Mouse (Mus musculus): ENCODE data around the gene Asphd2. TPM values are rescaled to one million over a fixed set of nuclear protein-coding genes. Genes with fewer than 3 reads are reported as not detected.

The Asphd2 gene
- polyA plus RNA-seq, 1 experiment from 2014 or later = 8.1 TPM

DNA sequence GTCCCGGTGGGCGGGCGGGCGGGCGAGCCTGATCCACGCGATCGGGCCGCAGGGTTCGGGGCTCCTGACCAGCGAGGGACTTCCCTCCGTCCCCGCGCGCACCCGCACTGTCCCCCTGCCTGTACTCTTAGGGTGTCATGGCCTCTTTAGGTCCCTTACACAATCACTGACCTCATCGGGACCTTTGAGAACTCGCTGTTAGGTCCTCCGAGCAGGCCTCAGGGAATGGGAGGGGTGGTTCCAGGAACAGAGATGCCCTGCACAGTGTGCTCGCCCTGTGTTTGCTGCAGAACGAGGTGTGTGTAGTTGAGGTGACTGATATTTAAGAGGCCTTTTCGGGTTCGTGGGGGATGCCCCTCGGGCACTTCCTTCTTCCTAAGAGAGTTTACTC is 51.5 kb downstream of the Asphd2 start:
- Histone ChIP-seq H3K4me1 (peaks cover 32% of the 10 kb centered on the region), H3K27ac (peak overlapping the region; percentile 56; the same call in 1 of the 2 replicates), H3K27me3 (no peaks in the 10 kb centered on the region), H3K4me3 (replicated peaks) (peak overlapping the region; percentile 73), H3K4me2 (peak overlapping the region; percentile 81), H3K9ac (peak overlapping the region; percentile 75), H3K9me3 (replicated peaks) (no peaks in the 10 kb centered on the region), H3K36me3 (peaks cover 48% of the 10 kb centered on the region)
- under 1% methylated on average over 17 of the region's 24 CpGs for WGBS
- ATAC-seq (replicated peaks; ENCODE audit: low FRiP score) = peak; percentile 70

DNA sequence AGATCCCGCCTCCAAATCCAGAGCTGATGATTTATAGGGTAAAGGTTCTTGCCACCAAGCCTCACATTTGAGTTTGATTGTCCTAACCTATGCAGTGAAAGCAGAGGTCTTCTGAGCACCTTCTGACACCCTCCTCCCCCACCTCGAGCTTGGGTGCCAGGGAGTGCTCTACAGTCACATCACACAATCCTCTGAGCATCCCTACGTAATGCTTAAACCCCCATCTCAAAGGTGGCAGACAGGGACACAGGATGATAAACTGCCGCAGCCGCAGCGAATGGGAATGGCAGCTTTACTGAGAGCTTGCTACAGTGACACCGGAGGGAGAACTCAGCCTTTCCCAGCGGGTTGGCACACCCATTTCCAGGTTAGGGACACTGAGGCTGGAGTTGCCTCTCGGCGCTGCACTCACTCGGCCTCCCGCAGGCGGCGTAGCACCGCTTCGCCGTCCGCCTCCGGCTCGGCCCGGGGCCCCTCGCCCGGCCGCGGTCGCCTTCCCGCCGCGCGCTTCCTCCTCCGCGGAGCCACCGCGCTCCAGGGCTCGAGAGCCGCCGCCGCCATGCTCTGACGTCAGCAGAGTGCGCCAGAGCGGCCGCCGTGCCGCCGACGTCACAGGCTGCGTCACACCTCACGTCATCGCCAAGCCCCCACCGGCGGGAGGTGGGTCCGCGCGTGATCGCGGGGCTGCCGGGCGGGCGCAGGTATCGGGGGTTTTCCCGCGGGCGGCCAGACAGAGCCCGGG is 52.0 kb downstream of the Asphd2 start, which contains the start of the genes Srrd and Hps4:
Gene Srrd, minus strand, starts transcription at position 578 of the 742 bp plus-strand sequence.
Gene Hps4, plus strand, starts transcription at position 621 of the 742 bp plus-strand sequence.
- Histone ChIP-seq H3K4me3 (replicated peaks) (peak within 1 kb of the TSS; percentile 73), H3K4me1 (peaks cover 32% of the 10 kb centered on the region), H3K27me3 (no peaks in the 10 kb centered on the region), H3K4me2 (peak within 1 kb of the TSS; percentile 81), H3K36me3 (peaks cover 54% of the 10 kb centered on the region), H3K9ac (peak within 1 kb of the TSS; percentile 75), H3K9me3 (replicated peaks) (no peaks in the 10 kb centered on the region), H3K27ac (peak within 1 kb of the TSS; percentile 56; the same call in 1 of the 2 replicates)
- 2% methylated on average over 63 of the region's 64 CpGs for WGBS
- ATAC-seq (replicated peaks; ENCODE audit: low FRiP score) = peak; percentile 76

DNA sequence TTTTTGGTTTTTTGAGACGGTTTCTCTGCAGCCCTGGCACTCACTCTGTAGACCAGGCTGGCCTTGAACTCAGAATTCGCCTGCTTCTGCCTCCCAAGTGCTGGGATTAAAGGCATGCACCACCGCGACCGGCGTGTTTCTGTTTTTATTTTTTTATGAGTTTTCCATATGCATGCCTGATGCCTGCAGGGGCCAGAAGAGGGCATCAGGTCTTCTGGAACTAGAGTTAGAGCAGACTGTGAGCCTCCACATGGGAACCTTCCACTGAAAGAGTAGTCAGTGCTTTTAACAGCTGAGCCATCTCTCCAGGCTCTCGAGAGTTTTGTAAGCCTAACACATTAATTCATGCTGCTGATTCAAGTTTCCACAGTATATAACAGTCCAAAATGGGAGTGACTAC is 55.5 kb downstream of the Asphd2 start:
- H3K36me3 ChIP-seq = peaks cover 65% of the 10 kb centered on the region
- no peak overlapping the region for H3K4me3 ChIP-seq (replicated peaks)
- H3K27ac ChIP-seq = no peak overlapping the region
- H3K27me3 ChIP-seq = no peaks in the 10 kb centered on the region
- peaks cover 26% of the 10 kb centered on the region for H3K4me1 ChIP-seq
- 68% methylated on average over 7 of the region's 7 CpGs for WGBS
- H3K9me3 ChIP-seq (replicated peaks) = no peaks in the 10 kb centered on the region
- ATAC-seq (replicated peaks; ENCODE audit: low FRiP score) = no peak
- H3K9ac ChIP-seq = no peak overlapping the region
- no peak overlapping the region for H3K4me2 ChIP-seq

DNA sequence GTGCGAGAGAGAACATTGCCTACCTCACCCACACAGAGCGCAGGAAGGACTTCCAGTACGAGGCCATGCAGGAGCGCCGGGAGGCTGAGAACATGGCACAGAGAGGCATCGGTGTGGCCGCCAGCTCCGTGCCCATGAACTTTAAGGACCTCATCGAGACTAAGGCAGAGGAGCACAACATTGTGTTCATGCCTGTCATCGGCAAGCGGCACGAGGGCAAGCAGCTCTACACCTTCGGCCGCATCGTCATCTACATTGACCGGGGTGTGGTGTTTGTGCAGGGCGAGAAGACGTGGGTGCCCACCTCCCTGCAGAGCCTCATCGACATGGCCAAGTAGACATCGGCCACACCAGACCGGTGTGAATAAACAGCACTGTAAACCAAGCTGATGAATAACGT is 57.7 kb downstream of the Asphd2 start:
- H3K36me3 ChIP-seq = peaks cover 87% of the 10 kb centered on the region
- H3K27me3 ChIP-seq = no peaks in the 10 kb centered on the region
- no peak overlapping the region for H3K9ac ChIP-seq
- no peak overlapping the region for H3K4me3 ChIP-seq (replicated peaks)
- no peak overlapping the region for H3K4me2 ChIP-seq
- no peaks in the 10 kb centered on the region for H3K9me3 ChIP-seq (replicated peaks)
- ATAC-seq (replicated peaks; ENCODE audit: low FRiP score) = no peak
- WGBS = 93% methylated on average over 22 of the region's 22 CpGs
- peaks cover 9% of the 10 kb centered on the region for H3K4me1 ChIP-seq
- H3K27ac ChIP-seq = no peak overlapping the region

DNA sequence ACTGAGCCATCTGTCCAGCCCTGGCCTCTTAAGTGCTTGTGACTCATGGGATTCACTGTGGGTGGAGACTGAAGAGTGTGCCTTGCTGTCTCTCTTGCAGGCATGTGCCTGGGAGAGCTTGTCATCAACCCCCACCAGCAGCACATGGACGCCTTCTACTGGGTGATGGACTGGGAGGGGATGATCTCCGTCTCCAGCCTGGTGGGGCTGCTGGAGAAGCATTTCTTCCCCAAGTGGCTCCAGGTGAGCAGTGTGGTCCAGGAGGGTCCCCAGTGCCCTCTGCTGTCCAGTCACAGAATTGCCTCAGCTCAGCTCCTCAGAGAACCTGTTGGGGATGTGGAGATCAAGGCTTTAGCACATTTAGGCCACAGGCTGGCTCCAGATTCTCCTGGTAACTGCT is 59.2 kb downstream of the Asphd2 start:
- no peak overlapping the region for H3K27ac ChIP-seq
- H3K27me3 ChIP-seq = no peaks in the 10 kb centered on the region
- no peak overlapping the region for H3K4me2 ChIP-seq
- 23% methylated on average over 2 of the region's 2 CpGs for WGBS
- no peak overlapping the region for H3K4me3 ChIP-seq (replicated peaks)
- H3K9me3 ChIP-seq (replicated peaks) = no peaks in the 10 kb centered on the region
- H3K4me1 ChIP-seq = no peaks in the 10 kb centered on the region
- no peak for ATAC-seq (replicated peaks; ENCODE audit: low FRiP score)
- H3K9ac ChIP-seq = no peak overlapping the region
- H3K36me3 ChIP-seq = peaks cover 96% of the 10 kb centered on the region

Other genes starting within 250 kb of the Asphd2 start
- gene Cryba4, start 142.3 kb downstream of the Asphd2 start, polyA plus RNA-seq (2015; fragmentation: Nextera tagmentation; extraction: Ambion mirVana) = 0.99 and 1.1 TPM in 2 replicates
- 2.1 and 2.4 TPM in 2 replicates for gene Crybb1, start 139.1 kb downstream of the Asphd2 start, polyA plus RNA-seq (2015; fragmentation: Nextera tagmentation; extraction: Ambion mirVana)
- 53.4 and 60.0 TPM in 2 replicates for gene Tpst2, start 118.2 kb downstream of the Asphd2 start, polyA plus RNA-seq (2015; fragmentation: Nextera tagmentation; extraction: Ambion mirVana)
- gene Tfip11, start 68.5 kb downstream of the Asphd2 start, polyA plus RNA-seq (2015; fragmentation: Nextera tagmentation; extraction: Ambion mirVana) = 30.5 and 33.8 TPM in 2 replicates
- 38.5 and 44.8 TPM in 2 replicates for gene Srrd, start 51.8 kb downstream of the Asphd2 start, polyA plus RNA-seq (2015; fragmentation: Nextera tagmentation; extraction: Ambion mirVana)
- 33.4 and 39.1 TPM in 2 replicates for gene Hps4, start 51.8 kb downstream of the Asphd2 start, polyA plus RNA-seq (2015; fragmentation: Nextera tagmentation; extraction: Ambion mirVana)
- 0.19 and 0.26 TPM in 2 replicates for gene Gm6583, start 38.8 kb downstream of the Asphd2 start, polyA plus RNA-seq (2015; fragmentation: Nextera tagmentation; extraction: Ambion mirVana)
- gene Gm6588, start 54.6 kb upstream of the Asphd2 start, polyA plus RNA-seq (2015; fragmentation: Nextera tagmentation; extraction: Ambion mirVana) = not detected in 2 replicates
- 0.41 and 0.82 TPM in 2 replicates for gene Sez6l, start 182.3 kb upstream of the Asphd2 start, polyA plus RNA-seq (2015; fragmentation: Nextera tagmentation; extraction: Ambion mirVana)